Mouse (Mus musculus) ovary, postnatal 10 days (tissue): Measurements from ENCODE around the gene Tmem106a.
A peak's percentile ranks its signal among the peaks of the same experiment; 100 is the strongest.

Experiments used
- DNase-seq: peaks from one replicate; pipeline ENCODE4 v3.0.0; 2022; ENCODE audit warnings: low spot score

Tmem106a gene

DNA sequence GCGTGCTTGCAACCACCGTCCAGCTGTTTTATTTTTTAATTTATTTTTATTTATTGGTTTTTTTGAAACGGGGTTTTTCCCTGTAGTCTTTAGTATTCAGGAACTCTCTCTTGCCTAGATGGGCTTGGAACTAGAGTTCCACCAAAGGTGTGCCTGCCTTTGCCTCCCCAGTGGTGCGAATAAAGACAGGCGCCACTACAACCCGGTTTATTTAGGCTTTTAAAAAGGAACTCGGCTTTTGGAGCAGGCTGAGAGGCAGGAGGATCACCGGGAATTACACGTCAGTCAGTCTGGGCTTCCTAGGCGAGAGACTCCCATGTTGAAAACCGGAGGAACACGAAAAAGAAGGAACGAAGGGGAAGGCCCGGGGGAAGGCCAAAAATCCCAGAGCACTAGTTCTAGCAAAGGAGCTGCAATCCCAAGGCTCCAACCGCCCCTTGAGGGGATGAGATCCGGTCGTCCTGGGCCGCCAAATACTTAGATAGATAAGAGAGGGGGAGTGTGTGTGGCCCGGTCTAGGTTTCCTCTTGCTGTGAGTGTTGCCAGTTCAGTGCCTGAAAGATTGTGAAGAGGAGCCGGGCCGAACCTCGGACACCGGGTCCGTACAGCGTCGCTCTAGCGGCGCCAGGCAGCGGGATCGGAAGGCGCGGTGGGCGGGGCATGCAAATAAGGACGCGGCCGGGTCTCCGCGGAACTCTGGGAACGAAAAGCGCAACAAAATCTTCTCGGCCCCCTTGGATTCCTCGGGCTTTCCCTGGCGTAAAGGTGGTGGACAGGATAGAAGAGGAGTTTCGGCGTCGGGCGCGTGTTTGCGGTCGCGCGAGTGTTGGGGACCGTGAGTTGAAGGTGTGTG, 59.0 kb downstream of the Tmem106a start:
- DNase-seq: peak; percentile 53
